Mouse (Mus musculus) macrophage (primary cell): Measurements from ENCODE around the gene Prlh. TPM values are rescaled to one million over a fixed set of nuclear protein-coding genes. Genes with fewer than 3 reads are reported as not detected.

ENCODE experiments used
- H3K27ac ChIP-seq: fragments of 350-480 bp; formaldehyde crosslinking; 2 replicates; pipeline ENCODE4 v1.9.0; 2021
- H3K36me3 ChIP-seq: fragments of 350-480 bp; formaldehyde crosslinking; 2 replicates; pipeline ENCODE4 v1.9.0; 2021; ENCODE audit errors: inconsistent target
- H3K4me3 ChIP-seq: fragments of 350-480 bp; formaldehyde crosslinking; 2 replicates; pipeline ENCODE4 v1.9.0; 2021; ENCODE audit errors: inconsistent target
- H3K79me2 ChIP-seq: fragments of 350-480 bp; formaldehyde crosslinking; 2 replicates; pipeline ENCODE4 v1.9.0; 2021; ENCODE audit errors: inconsistent target
- whole genome bisulfite sequencing: methylation state at CpG from one replicate; pipeline ENCODE4 v1.1.7; 2026; ENCODE audit warnings: inconsistent platforms; ENCODE audit not compliant: missing documents; 5-methylcytosine and 5-hydroxymethylcytosine counted together
- polyA plus RNA-seq: library from polyadenylated mRNA; stranded (reverse); fragments of 250-400 nt; gene quantifications from 3 replicates; pipeline ENCODE4 v1.2.4, GENCODE M21; 2018; ENCODE audit warnings: inconsistent platforms

Gene Prlh
- polyA plus RNA-seq, 1 experiment from 2014 or later, result not detected

- H3K36me3 ChIP-seq, result no peaks in the 10 kb centered on the region
- H3K27ac ChIP-seq, result no peak overlapping the region
- H3K79me2 ChIP-seq, result peaks cover 69% of the 10 kb centered on the region
- H3K4me3 ChIP-seq, result no peak overlapping the region
- 98% methylated on average over 3 of the region's 3 CpGs for WGBS
These were observed 48.2 kb downstream of the Prlh start for GRCm38 (mm10) chr1:91001101-91001500.

- peaks cover 78% of the 10 kb centered on the region for H3K79me2 ChIP-seq
- no peak overlapping the region for H3K27ac ChIP-seq
- 71% methylated on average over 3 of the region's 3 CpGs for WGBS
- H3K4me3 ChIP-seq, result no peak overlapping the region
- no peaks in the 10 kb centered on the region for H3K36me3 ChIP-seq
These were observed 49.1 kb downstream of the Prlh start for GRCm38 (mm10) chr1:91001871-91002539.

GRCm38 (mm10) chr1:91002641-91003040 is 49.7 kb downstream of the Prlh start:
- Histone ChIP-seq H3K79me2 (peaks cover 84% of the 10 kb centered on the region), H3K27ac (no peak overlapping the region), H3K4me3 (no peak overlapping the region), H3K36me3 (no peaks in the 10 kb centered on the region)
- WGBS, result 77% methylated on average over 3 of the region's 3 CpGs

Other genes with a start within 250 kb of the Prlh start
- gene Col6a3, start 109.1 kb upstream of the Prlh start, polyA plus RNA-seq, result 0.03 to 0.40 TPM (median 0.04 TPM) in 3 replicates
- gene Mlph, start 38.0 kb upstream of the Prlh start, polyA plus RNA-seq, result 0.11 to 0.16 TPM (median 0.12 TPM) in 3 replicates
- gene Rab17, start 16.6 kb downstream of the Prlh start, polyA plus RNA-seq, result not detected in 3 replicates
- gene Lrrfip1, start 45.6 kb downstream of the Prlh start, polyA plus RNA-seq, result 58.8 to 94.9 TPM (median 88.9 TPM) in 3 replicates
- gene Rbm44, start 192.0 kb downstream of the Prlh start, polyA plus RNA-seq, result 0.10 to 0.59 TPM in 2 of 3 replicates, not detected in the other
- 1.4 to 9.6 TPM (median 1.5 TPM) in 3 replicates for gene Ramp1, start 226.7 kb downstream of the Prlh start, polyA plus RNA-seq